Mouse (Mus musculus): Measurements from ENCODE around the gene Cox19. TPM values are rescaled to one million over a fixed set of nuclear protein-coding genes. Genes with fewer than 3 reads are reported as not detected.

Cox19 gene
- polyA plus RNA-seq, 1 experiment from 2014 or later = 147 TPM

DNA sequence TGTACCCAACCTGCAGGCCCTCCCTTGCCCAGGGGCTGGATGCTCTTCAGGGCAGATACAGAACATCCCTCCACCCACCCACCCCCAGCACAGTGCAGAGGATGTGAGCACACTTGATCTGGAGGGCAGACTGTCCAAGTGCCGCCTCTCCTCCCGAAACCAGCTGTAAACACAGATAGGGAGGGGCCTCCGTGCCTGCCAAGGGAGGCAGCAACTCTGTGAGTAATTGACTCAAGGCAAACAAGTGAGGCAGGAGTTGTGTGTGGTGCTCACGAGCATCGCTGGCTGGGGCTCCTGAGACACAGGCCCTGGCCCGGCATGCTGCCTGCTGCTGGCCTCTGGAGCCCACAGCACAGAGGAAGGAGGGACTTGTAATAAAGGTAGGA, 38.5 kb upstream of the Cox19 start:
- peaks cover 66% of the 10 kb centered on the region for H3K4me1 ChIP-seq (replicated peaks)
- H3K4me3 ChIP-seq = no peak overlapping the region
- 60% methylated on average over 6 of the region's 6 CpGs for WGBS
- DNase-seq (ENCODE audit: low spot score) = no peak
- no peaks in the 10 kb centered on the region for H3K27me3 ChIP-seq (ENCODE audit: insufficient read depth, poor library complexity, severe bottlenecking)
- no peaks in the 10 kb centered on the region for H3K9me3 ChIP-seq
- H3K27ac ChIP-seq = peak overlapping the region; percentile 83
- 0 out of 2 replicates have a peak, but pooled peaks cover 8% of the 10 kb centered on the region for H3K36me3 ChIP-seq

DNA sequence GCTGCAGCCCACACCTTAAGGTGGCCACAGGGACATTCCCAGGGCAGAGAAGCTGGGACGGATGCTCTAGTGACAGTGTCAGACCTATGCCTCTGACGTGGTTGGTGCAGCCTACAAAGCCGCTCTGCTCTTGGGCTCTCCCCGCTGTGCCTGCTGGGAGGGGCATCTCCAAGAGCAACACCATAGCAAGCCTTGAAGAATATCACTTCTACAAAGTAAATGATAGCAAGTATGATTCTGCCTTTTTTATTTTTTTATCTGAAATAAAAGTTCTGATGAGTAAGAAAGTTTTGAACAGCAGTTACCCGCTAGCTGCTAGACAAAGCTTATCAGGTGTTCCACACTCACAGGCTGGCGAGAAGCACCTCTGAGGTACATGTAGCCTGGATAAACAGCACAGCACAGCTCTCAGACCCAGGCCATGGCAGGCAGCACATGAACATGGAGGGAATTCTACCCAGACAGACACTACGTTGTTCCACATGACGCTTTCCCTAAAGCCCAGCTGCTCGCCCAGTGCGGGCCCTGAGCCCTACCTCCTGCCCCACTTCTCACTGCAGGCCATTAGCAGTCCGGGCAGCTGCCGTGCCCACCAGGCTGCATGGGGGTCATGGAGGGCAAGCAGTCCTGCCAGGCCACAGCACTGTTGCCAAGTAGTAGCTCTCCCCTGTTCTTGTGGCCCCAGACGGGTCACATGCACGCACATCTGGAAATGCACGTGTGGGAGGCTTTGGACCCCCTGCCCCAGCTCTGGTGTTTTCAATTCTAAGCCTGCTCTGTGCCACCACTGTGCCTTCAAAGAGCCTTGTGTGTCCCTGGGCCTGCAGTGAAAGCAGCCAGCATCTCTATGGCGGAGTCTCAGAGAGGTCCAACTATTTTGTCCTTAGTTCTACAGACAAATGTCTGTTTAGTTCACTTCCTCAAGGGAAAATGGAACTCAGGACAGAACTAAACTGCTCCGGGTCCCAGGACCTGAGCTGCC, 37.8 kb upstream of the Cox19 start:
- H3K4me3 ChIP-seq = no peak overlapping the region
- WGBS = 74% methylated on average over 17 of the region's 17 CpGs
- H3K4me1 ChIP-seq (replicated peaks) = peaks cover 69% of the 10 kb centered on the region
- no peak for DNase-seq (ENCODE audit: low spot score)
- no peaks in the 10 kb centered on the region for H3K27me3 ChIP-seq (ENCODE audit: insufficient read depth, poor library complexity, severe bottlenecking)
- H3K9me3 ChIP-seq = no peaks in the 10 kb centered on the region
- H3K36me3 ChIP-seq = 0 out of 2 replicates have a peak, but pooled peaks cover 8% of the 10 kb centered on the region
- H3K27ac ChIP-seq = peak overlapping the region; percentile 83

DNA sequence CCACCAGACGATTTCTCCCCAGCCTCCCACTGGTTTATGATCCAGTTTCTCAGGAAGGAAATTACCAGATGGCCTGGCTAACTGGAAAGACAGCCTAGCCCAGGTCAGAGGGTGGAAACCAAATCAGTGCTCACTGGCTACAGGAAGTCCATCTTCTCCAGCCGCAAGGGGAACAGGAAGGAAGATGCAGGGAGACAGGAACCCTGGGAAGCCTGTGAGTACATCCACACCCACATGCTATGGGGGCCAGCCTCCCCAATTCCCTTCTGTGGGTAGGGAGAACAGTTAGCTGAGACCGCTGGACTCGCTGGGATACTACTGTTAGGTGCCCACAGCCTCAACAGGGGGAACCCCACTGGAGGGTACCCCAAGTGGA, 37.0 kb upstream of the Cox19 start:
- peaks cover 68% of the 10 kb centered on the region for H3K4me1 ChIP-seq (replicated peaks)
- peak overlapping the region; percentile 76 for H3K27ac ChIP-seq
- no peak overlapping the region for H3K4me3 ChIP-seq
- 0 out of 2 replicates have a peak, but pooled peaks cover 8% of the 10 kb centered on the region for H3K36me3 ChIP-seq
- no peaks in the 10 kb centered on the region for H3K9me3 ChIP-seq
- no peaks in the 10 kb centered on the region for H3K27me3 ChIP-seq (ENCODE audit: insufficient read depth, poor library complexity, severe bottlenecking)
- DNase-seq (ENCODE audit: low spot score) = no peak
- 81% methylated on average over 4 of the region's 4 CpGs for WGBS

DNA sequence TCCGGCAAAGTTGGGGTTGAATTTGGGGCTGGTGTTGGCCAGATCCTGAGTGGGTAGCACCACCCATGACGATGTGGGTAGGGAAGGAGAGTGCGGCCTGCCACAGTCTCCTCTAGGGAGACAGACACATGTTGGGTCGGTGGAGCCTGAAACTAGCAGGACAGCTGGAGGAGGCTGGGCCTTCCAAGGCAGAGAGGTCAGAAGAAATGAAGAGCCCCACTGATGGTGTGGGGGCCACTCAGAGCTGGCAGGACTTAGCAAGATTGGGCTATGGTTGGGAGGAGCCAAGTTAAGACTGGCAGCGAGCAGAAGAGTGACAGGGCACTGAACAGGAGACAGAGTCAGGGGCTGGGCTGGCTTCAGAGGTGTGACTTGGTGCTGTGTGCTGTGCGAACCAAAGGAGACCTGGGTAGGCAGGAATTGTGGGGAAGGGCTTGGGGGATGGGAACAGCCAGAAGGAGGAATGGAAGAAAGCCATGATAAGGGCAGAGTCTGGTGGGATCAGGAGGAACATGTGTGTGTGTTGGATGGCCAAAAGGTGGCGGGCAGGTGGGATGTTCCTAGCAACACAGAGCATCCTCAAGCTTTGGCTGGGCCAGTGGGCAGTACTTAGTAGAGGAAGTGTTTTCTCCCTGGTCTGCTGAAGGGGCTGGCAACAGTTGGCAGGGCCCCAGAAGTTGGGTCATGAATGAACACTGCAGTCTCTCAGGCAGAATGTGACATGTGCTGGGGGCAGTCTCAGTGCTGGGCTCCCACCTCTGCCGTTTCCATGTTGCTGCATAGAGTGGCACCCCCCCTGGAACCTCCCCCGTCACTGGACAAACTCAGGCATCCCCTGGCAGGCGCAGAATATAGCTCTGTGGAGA, 36.3 kb upstream of the Cox19 start:
- 88% methylated on average over 10 of the region's 10 CpGs for WGBS
- no peak for DNase-seq (ENCODE audit: low spot score)
- 0 out of 2 replicates have a peak, but pooled peaks cover 3% of the 10 kb centered on the region for H3K36me3 ChIP-seq
- H3K9me3 ChIP-seq = no peaks in the 10 kb centered on the region
- H3K4me1 ChIP-seq (replicated peaks) = peaks cover 69% of the 10 kb centered on the region
- peak overlapping the region; percentile 76; the same call in 1 of the 2 replicates for H3K27ac ChIP-seq
- H3K4me3 ChIP-seq = no peak overlapping the region
- H3K27me3 ChIP-seq (ENCODE audit: insufficient read depth, poor library complexity, severe bottlenecking) = no peaks in the 10 kb centered on the region

DNA sequence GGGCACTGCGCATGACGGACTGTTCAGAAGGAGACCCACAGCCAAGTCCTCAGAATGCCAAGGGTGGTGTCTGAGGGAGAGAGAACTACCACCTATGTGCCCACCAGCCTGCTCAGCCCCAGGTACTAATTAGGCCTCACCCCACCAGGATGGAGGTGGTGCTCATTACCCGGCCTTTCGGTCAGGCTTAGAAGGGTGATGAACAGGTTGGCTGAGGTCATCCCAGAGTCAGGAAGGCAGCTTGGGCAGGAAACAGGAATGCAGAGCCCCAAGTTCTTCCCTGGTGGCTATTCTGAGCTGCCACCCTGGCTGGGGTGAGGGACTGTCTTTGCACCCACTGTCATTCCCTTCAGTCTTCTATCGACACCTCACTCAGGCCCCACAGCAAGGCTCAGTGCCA, 34.8 kb upstream of the Cox19 start:
- 94% methylated on average over 5 of the region's 5 CpGs for WGBS
- H3K4me1 ChIP-seq (replicated peaks) = peaks cover 73% of the 10 kb centered on the region
- no peaks in the 10 kb centered on the region for H3K36me3 ChIP-seq
- H3K4me3 ChIP-seq = no peak overlapping the region
- peak overlapping the region; percentile 3; the same call in 1 of the 2 replicates for H3K27ac ChIP-seq
- DNase-seq (ENCODE audit: low spot score) = no peak
- H3K27me3 ChIP-seq (ENCODE audit: insufficient read depth, poor library complexity, severe bottlenecking) = 0 out of 2 replicates have a peak, but pooled peaks cover 3% of the 10 kb centered on the region
- no peaks in the 10 kb centered on the region for H3K9me3 ChIP-seq

DNA sequence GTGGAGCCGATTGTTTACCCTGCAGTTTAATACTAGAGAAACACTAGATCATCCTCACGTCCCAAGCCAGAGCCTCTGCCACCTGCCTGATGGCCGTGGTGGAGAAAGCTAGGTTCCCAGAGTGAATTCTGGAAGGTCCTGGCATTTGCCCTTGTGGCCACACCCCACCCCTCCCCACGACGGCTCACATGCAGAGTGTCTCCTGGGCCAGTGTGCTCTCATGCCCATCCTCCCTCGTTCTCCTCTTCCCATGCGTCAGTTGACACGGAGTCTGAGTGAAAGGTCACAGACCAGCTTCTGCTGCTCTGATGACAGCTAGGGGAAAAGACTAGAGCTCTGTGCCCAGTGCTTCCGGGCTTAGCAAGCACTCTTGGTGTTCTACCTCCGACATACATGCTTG, 33.3 kb upstream of the Cox19 start:
- WGBS = 70% methylated on average over 10 of the region's 10 CpGs
- peak overlapping the region; percentile 24; the same call in 1 of the 2 replicates for H3K27ac ChIP-seq
- peaks cover 77% of the 10 kb centered on the region for H3K4me1 ChIP-seq (replicated peaks)
- no peak overlapping the region for H3K4me3 ChIP-seq
- DNase-seq (ENCODE audit: low spot score) = no peak
- H3K27me3 ChIP-seq (ENCODE audit: insufficient read depth, poor library complexity, severe bottlenecking) = 0 out of 2 replicates have a peak, but pooled peaks cover 3% of the 10 kb centered on the region
- no peaks in the 10 kb centered on the region for H3K9me3 ChIP-seq
- H3K36me3 ChIP-seq = no peaks in the 10 kb centered on the region

DNA sequence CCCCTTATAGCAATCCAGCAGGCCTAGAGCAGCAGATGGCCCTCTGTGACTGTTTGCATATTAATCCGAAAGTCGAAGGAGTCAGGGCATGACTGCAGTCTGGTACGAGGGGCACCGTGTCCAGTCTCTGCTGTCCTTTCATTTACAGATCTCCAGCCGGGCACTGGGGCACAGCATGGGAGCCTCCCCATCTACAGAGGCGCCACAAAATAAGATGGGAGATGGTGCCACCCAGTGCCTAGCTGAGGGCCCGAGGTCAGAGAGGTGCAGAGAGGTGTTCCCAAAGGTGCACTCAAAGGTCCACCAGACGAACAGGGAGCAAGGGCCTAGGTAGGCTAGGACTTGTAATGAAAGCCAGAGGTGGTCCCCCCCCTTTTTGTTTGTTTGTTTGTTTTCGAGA, 32.0 kb upstream of the Cox19 start:
- 84% methylated on average over 9 of the region's 9 CpGs for WGBS
- H3K4me1 ChIP-seq (replicated peaks) = peaks cover 76% of the 10 kb centered on the region
- 0 out of 2 replicates have a peak, but pooled peaks cover 3% of the 10 kb centered on the region for H3K27me3 ChIP-seq (ENCODE audit: insufficient read depth, poor library complexity, severe bottlenecking)
- H3K9me3 ChIP-seq = no peaks in the 10 kb centered on the region
- H3K4me3 ChIP-seq = no peak overlapping the region
- DNase-seq (ENCODE audit: low spot score) = no peak
- H3K36me3 ChIP-seq = no peaks in the 10 kb centered on the region
- peak overlapping the region; percentile 76 for H3K27ac ChIP-seq

DNA sequence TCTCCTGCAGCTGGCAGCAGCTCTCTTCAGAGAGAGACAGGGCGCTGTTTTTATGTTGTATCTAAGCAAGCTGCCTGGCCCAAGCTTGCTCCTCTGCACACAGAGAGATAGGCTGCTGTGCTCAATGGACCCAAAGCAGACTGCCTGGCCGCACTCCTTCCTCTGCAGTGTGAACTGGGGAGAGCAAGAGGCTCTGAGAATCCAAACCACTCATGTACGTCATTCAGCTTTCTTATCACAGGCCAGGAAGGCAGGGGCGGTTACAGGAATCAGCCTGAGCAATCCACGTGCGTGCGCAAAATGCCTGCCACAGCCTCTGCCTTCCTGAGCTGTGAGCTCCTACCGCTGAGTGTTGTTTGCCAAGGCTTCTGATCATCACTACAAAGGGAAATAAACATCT, 31.5 kb upstream of the Cox19 start:
- WGBS = 79% methylated on average over 8 of the region's 8 CpGs

DNA sequence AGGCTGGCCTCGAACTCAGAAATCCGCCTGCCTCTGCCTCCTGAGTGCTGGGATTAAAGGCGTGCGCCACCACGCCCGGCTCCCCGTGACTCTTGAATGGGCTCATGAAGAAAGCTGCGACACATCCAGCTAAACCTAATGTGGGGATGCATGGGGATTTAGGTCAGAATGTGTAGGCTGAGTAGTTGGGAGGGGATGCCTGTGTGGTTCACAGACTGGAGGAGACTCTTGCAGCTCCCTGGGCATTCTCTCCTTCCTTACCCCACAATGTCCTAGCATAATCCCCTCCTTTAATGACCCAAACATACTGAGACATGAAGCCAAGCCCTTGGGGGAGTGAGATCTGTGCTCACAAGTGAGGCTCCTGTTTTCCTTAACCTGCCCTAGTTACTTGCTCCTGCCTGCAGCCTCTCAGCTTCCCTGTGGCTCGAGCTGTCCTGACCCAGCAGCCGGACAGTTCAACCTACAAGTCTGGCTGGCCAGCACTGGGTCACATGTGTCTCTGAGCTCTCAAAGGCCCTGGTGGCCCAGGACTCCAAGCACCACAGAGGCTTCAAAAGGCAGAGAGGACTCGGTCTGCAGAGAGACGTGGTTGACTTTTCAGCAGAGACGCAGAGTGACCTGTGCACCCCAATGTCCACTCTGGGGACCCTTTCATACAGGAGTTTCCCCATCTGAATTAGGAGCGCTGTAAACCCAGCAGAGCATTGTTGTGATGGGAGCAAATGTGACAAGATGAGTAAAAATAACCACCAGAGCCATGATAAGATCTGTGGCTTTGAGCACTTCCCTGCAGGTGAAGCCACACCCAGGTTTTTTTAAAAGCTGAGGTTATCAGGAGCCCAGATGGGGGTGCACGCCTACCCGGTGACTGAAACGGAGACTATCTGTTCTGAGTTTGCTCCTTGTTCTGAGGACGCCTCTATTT, 30.6 kb upstream of the Cox19 start:
- Histone ChIP-seq H3K4me3 (peak overlapping the region; percentile 3; the same call in 1 of the 2 replicates), H3K36me3 (no peaks in the 10 kb centered on the region), H3K4me1 (replicated peaks) (peaks cover 81% of the 10 kb centered on the region), H3K27me3 (ENCODE audit: insufficient read depth, poor library complexity, severe bottlenecking) (0 out of 2 replicates have a peak, but pooled peaks cover 3% of the 10 kb centered on the region), H3K9me3 (no peaks in the 10 kb centered on the region), H3K27ac (peak overlapping the region; percentile 76)
- DNase-seq (ENCODE audit: low spot score) = no peak
- 84% methylated on average over 18 of the region's 18 CpGs for WGBS

More for the DNA sequence above, 31.5 kb upstream of the Cox19 start:
- Histone ChIP-seq H3K27ac (peak overlapping the region; percentile 76), H3K9me3 (no peaks in the 10 kb centered on the region), H3K4me3 (no peak overlapping the region), H3K36me3 (no peaks in the 10 kb centered on the region), H3K4me1 (replicated peaks) (peaks cover 76% of the 10 kb centered on the region), H3K27me3 (ENCODE audit: insufficient read depth, poor library complexity, severe bottlenecking) (0 out of 2 replicates have a peak, but pooled peaks cover 3% of the 10 kb centered on the region)
- DNase-seq (ENCODE audit: low spot score) = no peak

DNA sequence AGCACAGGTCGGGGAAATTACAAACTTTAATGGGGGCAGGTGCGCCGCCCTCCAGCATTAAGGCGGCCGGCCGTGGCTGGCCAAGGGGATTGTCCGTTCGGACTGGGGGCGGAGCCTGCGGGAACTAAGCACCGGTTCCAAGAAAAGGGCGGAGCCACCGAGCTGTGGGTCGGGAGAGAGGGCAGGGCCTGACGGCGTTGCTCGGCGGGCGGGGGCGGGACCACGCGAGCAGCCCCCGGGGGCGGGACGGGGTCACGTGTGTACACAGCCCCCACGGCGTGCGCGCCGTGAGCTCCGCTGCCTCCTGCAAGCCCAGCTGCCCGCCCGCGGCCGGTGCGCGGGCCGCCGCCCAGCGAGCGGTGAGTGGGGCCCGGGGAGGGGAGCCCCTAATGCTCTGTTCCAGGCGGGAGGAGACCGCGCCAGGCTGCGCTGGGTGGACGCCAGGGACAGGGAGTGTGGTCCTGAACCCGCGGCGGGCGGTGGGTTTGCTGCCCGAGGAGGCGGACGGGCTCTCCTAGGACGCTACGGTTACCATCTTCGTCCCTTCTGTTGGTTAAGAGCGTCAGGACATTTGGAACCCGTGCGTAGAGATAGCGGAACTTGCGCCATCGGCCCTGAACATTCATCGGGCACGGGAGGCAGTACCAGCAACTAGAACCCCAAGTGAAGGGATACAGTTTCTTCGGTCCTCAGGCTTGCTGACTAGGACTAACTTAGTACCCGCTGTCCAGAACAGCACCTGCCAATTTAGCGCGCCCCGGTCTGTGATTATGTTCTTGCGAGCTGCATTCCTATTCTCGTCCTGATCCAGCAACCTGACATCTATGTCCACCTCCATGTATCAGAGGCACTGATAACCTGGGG, 29.4 kb upstream of the Cox19 start:
- WGBS = 2% methylated on average over 71 of the region's 73 CpGs
- peak overlapping the region; percentile 87 for H3K27ac ChIP-seq
- H3K4me1 ChIP-seq (replicated peaks) = peaks cover 75% of the 10 kb centered on the region
- H3K27me3 ChIP-seq (ENCODE audit: insufficient read depth, poor library complexity, severe bottlenecking) = 0 out of 2 replicates have a peak, but pooled peaks cover 3% of the 10 kb centered on the region
- peak; percentile 84 for DNase-seq (ENCODE audit: low spot score)
- peak overlapping the region; percentile 77 for H3K4me3 ChIP-seq
- no peaks in the 10 kb centered on the region for H3K9me3 ChIP-seq
- H3K36me3 ChIP-seq = no peaks in the 10 kb centered on the region

DNA sequence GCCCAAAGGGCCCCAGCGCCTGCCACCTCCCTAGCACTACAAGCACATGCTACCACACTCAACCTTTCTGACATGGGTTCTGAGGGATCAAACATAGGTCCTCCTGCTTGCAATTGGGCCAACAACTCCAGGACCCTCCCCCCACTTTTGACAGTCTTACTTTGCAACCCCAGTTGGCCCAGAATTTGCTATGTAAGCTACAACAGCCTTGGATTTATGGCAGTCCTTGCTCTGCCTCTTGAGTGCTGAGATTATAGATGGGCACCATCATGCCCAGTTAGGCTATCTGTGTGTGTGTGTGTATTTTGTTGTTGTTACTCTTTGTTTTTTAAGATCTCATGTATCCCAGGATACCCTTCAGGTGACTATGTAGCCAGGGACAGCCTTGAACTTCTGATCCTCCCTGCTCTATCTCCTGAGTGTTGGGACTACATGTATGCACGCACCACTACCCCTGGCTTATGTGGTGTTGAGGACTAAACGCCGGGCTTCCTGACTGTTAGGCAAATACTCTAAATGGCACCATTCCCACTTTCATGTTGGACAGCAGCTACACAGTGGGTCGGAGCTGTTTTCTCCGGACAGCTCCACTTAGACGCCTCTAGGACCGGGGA, 28.7 kb upstream of the Cox19 start:
- H3K27ac ChIP-seq = peak overlapping the region; percentile 87
- DNase-seq (ENCODE audit: low spot score) = no peak
- H3K27me3 ChIP-seq (ENCODE audit: insufficient read depth, poor library complexity, severe bottlenecking) = 0 out of 2 replicates have a peak, but pooled peaks cover 3% of the 10 kb centered on the region
- H3K4me3 ChIP-seq = peak overlapping the region; percentile 77
- no peaks in the 10 kb centered on the region for H3K9me3 ChIP-seq
- WGBS = 27% methylated on average over 8 of the region's 8 CpGs
- H3K4me1 ChIP-seq (replicated peaks) = peaks cover 69% of the 10 kb centered on the region
- H3K36me3 ChIP-seq = no peaks in the 10 kb centered on the region

Measured in hindbrain, embryonic 10.5 days (tissue).